Mouse (Mus musculus): ENCODE measurements around the gene Rpl18a.

DNA sequence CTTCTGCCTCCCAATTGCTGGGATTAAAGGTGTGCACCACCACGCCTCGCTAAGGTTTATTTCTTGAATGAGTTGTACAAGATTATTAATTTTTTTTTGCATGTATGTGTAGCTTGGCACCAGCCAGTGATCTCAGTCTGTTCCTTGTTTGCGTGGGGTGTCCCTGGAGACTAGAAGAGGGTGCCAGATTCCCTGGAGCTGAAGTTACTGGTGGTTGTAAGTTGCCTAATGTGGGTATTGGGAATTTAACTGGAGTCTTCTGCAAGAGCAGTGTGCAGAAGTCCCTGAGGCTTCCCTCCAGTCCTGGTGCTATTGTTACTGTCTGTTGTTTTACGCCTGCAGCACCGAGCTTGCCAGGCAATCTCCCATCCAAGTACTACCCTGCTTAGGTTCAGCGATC lies 40.0 kb upstream of the Rpl18a start:
- no peak for TF ChIP-seq POLR2A (IDR thresholded peaks at IDR 0.05; ENCODE audit: low read depth, low read length)
- TF ChIP-seq CTCF (conservative IDR thresholded peaks at IDR 0.05; ENCODE audit: insufficient read depth, insufficient read length, low read depth, low read length) = no peak

Data from kidney, adult 2 months (tissue).